ENCODE assay signal across 10 mouse cellular contexts in the genomic region with DNA sequence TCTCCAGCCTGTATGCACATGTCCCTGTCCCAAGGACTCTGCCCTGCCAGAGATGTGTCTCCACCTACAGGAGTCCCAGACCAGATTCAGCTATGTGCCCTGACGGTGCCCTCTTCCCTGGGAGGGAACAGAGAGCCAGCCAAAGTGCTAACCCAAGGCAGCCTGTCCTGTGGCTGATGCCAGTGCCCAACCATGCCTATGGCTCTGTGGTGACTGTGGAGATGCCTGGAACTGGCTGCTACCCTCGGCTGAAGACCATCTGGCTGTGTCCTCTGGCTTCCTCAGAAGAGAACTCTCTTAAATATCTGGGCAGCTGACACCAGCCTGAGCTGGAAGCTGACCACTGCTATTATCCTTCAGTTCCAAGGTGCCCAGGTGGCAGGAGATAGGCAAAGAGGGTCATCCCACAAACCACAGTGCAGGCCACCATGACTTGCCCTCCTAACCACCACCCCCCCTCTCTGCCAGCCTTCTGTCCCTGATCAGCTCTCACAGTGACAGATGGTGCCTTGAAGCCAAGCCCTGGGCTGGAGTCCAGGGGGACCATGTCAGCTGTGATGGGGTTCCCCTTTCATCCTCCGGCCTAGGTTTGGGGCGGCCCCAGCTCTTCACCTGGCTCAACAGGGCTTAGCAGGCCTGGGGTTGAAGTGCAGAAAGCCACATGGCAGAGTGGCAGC. TPM values are rescaled to one million over a fixed set of nuclear protein-coding genes. Genes with fewer than 3 reads are reported as not detected.
DNase-seq lines count a peak whose midpoint lies in the region; ATAC-seq and TF ChIP-seq lines count a peak whose summit lies in the region.
"Had no signal": no experiment of that assay in that cellular context is flagged by ENCODE, and none has a peak within 500 bp of the region (broad histone marks: within the 10 kb centered on the region; RNA-seq: fewer than 3 reads in every experiment).

No protein-coding gene starts in this region.

- no peak overlapping the region for H3K9ac ChIP-seq in hindbrain, embryonic 12.5 days
- H3K9ac ChIP-seq in hindbrain, embryonic 11.5 days (ENCODE audit: low read depth, low read length), result no peak overlapping the region
- H3K9ac ChIP-seq in forebrain, embryonic 16.5 days (replicated peaks; ENCODE audit: low read depth, low read length), result no peak overlapping the region
- no peak overlapping the region for H3K9ac ChIP-seq in intestine, postnatal 0 days (ENCODE audit: low read depth, low read length)

- no peak for DNase-seq in hindbrain, embryonic 11.5 days (ENCODE audit: low spot score)
- peak; percentile 48 for DNase-seq in brain, embryonic 14.5 days (ENCODE audit: low read depth)
- no peak for DNase-seq in frontal cortex, postnatal 10 days (ENCODE audit: low spot score in 2 of 2)
- DNase-seq in thymus, postnatal 36 days, result no peak
- DNase-seq: lung, adult 2 months had no signal

- no peak overlapping the region for H3K27ac ChIP-seq in hindbrain, embryonic 12.5 days
- no peak overlapping the region for H3K27ac ChIP-seq in hindbrain, embryonic 11.5 days (ENCODE audit: low read depth, low read length)
- no peak overlapping the region for H3K27ac ChIP-seq in forebrain, embryonic 16.5 days (ENCODE audit: low read length)
- no peak overlapping the region for H3K27ac ChIP-seq in intestine, postnatal 0 days (ENCODE audit: low read depth, low read length)

- H3K4me1 ChIP-seq in hindbrain, embryonic 12.5 days, result peaks cover 9% of the 10 kb centered on the region
- no peaks in the 10 kb centered on the region for H3K4me1 ChIP-seq in hindbrain, embryonic 11.5 days (replicated peaks; ENCODE audit: control insufficient read depth, insufficient read depth, low read length)
- peaks cover 6% of the 10 kb centered on the region for H3K4me1 ChIP-seq in forebrain, embryonic 16.5 days (replicated peaks; ENCODE audit: control insufficient read depth, insufficient read depth, low read length)
- H3K4me1 ChIP-seq in intestine, postnatal 0 days (replicated peaks; ENCODE audit: control insufficient read depth, insufficient read depth, low read length), result no peaks in the 10 kb centered on the region

- H3K4me2 ChIP-seq in hindbrain, embryonic 12.5 days (replicated peaks), result no peak overlapping the region
- H3K4me2 ChIP-seq in hindbrain, embryonic 11.5 days (replicated peaks; ENCODE audit: low read depth, low read length), result no peak overlapping the region
- no peak overlapping the region for H3K4me2 ChIP-seq in forebrain, embryonic 16.5 days (ENCODE audit: low read length)
- no peak overlapping the region for H3K4me2 ChIP-seq in intestine, postnatal 0 days (replicated peaks; ENCODE audit: low read depth)

- TF ChIP-seq POLR2A in brain, embryonic 14.5 days (IDR thresholded peaks at IDR 0.05; ENCODE audit: borderline replicate concordance, extremely low read depth, insufficient read depth, insufficient read length, poor library complexity, severe bottlenecking), result no peak

- H3K9me3 ChIP-seq in hindbrain, embryonic 12.5 days (replicated peaks), result no peaks in the 10 kb centered on the region
- H3K9me3 ChIP-seq in hindbrain, embryonic 11.5 days (ENCODE audit: control insufficient read depth, low read length), result no peaks in the 10 kb centered on the region
- no peaks in the 10 kb centered on the region for H3K9me3 ChIP-seq in forebrain, embryonic 16.5 days (ENCODE audit: control insufficient read depth, low read length)
- H3K9me3 ChIP-seq in intestine, postnatal 0 days (ENCODE audit: control insufficient read depth), result no peaks in the 10 kb centered on the region

- 75% methylated on average over 4 of the region's 4 CpGs for WGBS in hindbrain, embryonic 12.5 days
- WGBS in hindbrain, embryonic 11.5 days, result 87% methylated on average over 4 of the region's 4 CpGs
- WGBS in forebrain, embryonic 16.5 days, result 72% methylated on average over 4 of the region's 4 CpGs
- WGBS in intestine, postnatal 0 days, result 89% methylated on average over 4 of the region's 4 CpGs

- H3K36me3 ChIP-seq in hindbrain, embryonic 12.5 days, result no peaks in the 10 kb centered on the region
- H3K36me3 ChIP-seq in hindbrain, embryonic 11.5 days (ENCODE audit: control insufficient read depth, insufficient read depth, low read length), result no peaks in the 10 kb centered on the region
- H3K36me3 ChIP-seq in forebrain, embryonic 16.5 days (ENCODE audit: control insufficient read depth, insufficient read depth), result no peaks in the 10 kb centered on the region
- no peaks in the 10 kb centered on the region for H3K36me3 ChIP-seq in intestine, postnatal 0 days (ENCODE audit: control insufficient read depth, insufficient read depth)

- H3K27me3 ChIP-seq in hindbrain, embryonic 12.5 days, result no peaks in the 10 kb centered on the region
- H3K27me3 ChIP-seq in hindbrain, embryonic 11.5 days (ENCODE audit: control insufficient read depth, insufficient read depth, low read length), result no peaks in the 10 kb centered on the region
- no peaks in the 10 kb centered on the region for H3K27me3 ChIP-seq in forebrain, embryonic 16.5 days (replicated peaks; ENCODE audit: control insufficient read depth, insufficient read depth, low read length)
- no peaks in the 10 kb centered on the region for H3K27me3 ChIP-seq in intestine, postnatal 0 days (replicated peaks; ENCODE audit: control insufficient read depth, insufficient read depth, low read length)

- no peak overlapping the region for H3K4me3 ChIP-seq in hindbrain, embryonic 12.5 days
- no peak overlapping the region for H3K4me3 ChIP-seq in hindbrain, embryonic 11.5 days (ENCODE audit: low read depth, low read length)
- no peak overlapping the region for H3K4me3 ChIP-seq in forebrain, embryonic 16.5 days (replicated peaks; ENCODE audit: low read length)
- H3K4me3 ChIP-seq in intestine, postnatal 0 days (ENCODE audit: low read depth, low read length), result no peak overlapping the region

- no peak for TF ChIP-seq CTCF in brain, embryonic 14.5 days (IDR thresholded peaks at IDR 0.05; ENCODE audit: borderline replicate concordance, extremely low read depth, insufficient read depth, insufficient read length)
- TF ChIP-seq CTCF in intestine, postnatal 0 days (IDR thresholded peaks at IDR 0.05; ENCODE audit: low read depth), result no peak

- ATAC-seq in hindbrain, embryonic 12.5 days (ENCODE audit: low FRiP score), result peak; percentile 38; the same call in 1 of the 2 replicates
- no peak for ATAC-seq in hindbrain, embryonic 11.5 days (ENCODE audit: low FRiP score)
- peak; percentile 47 for ATAC-seq in forebrain, embryonic 16.5 days
- ATAC-seq in hematopoietic stem cell, adult 5-6 weeks (replicated peaks in 1 of 2; ENCODE audit: insufficient read depth in 1 of 2, low FRiP score in 2 of 2, low TSS enrichment in 1 of 2, low read depth in 1 of 2, poor library complexity in 2 of 2, severe bottlenecking in 2 of 2), result peak; percentile 89 to 92
- ATAC-seq in intestine, postnatal 0 days, result no peak

RNA-seq across cellular contexts. Expression of a gene that starts 18.7 kb away (rescaled TPM):
- polyA plus RNA-seq in hindbrain, embryonic 12.5 days (2016; fragmentation: Nextera tagmentation; extraction: Ambion mirVana), result 12.4 and 13.7 TPM in 2 replicates
- polyA plus RNA-seq in hindbrain, embryonic 11.5 days (2014; fragmentation: Nextera tagmentation; extraction: Ambion mirVana), result 9.2 and 9.6 TPM in 2 replicates
- polyA plus RNA-seq in brain, embryonic 14.5 days (2012; rRNA removed), result 2.7 and 3.7 TPM in 2 replicates
- 2.7 and 3.0 TPM in 2 replicates for polyA plus RNA-seq in forebrain, embryonic 16.5 days (2015; fragmentation: Nextera tagmentation; extraction: Ambion mirVana)
- total RNA-seq in hematopoietic stem cell, adult 5-6 weeks (2017), result not detected in 2 replicates
- polyA plus RNA-seq in intestine, postnatal 0 days (2015; fragmentation: Nextera tagmentation; extraction: Ambion mirVana), result 3.7 and 4.5 TPM in 2 replicates

RNA-seq across cellular contexts. Expression of a gene that starts 50.4 kb away (rescaled TPM):
- polyA plus RNA-seq in hindbrain, embryonic 12.5 days (2016; fragmentation: Nextera tagmentation; extraction: Ambion mirVana), result not detected in 2 replicates
- polyA plus RNA-seq in hindbrain, embryonic 11.5 days (2014; fragmentation: Nextera tagmentation; extraction: Ambion mirVana), result not detected in 2 replicates
- polyA plus RNA-seq in brain, embryonic 14.5 days (2012; rRNA removed), result 0.13 and 0.16 TPM in 2 replicates
- 0.14 and 0.29 TPM in 2 replicates for polyA plus RNA-seq in forebrain, embryonic 16.5 days (2015; fragmentation: Nextera tagmentation; extraction: Ambion mirVana)
- total RNA-seq in hematopoietic stem cell, adult 5-6 weeks (2017), result not detected in 2 replicates
- 0.09 and 0.35 TPM in 2 replicates for polyA plus RNA-seq in intestine, postnatal 0 days (2015; fragmentation: Nextera tagmentation; extraction: Ambion mirVana)
- total RNA-seq: heart, postnatal 36 days had no signal

Comparison
In these comparisons a context has a peak if more than half of its experiments do, and no peak if none do; other contexts are left out.
1. ATAC-seq: peak in hindbrain, embryonic 12.5 days (single experiment), forebrain, embryonic 16.5 days (single experiment) and hematopoietic stem cell, adult 5-6 weeks (2 of 2); none in hindbrain, embryonic 11.5 days (single experiment) and intestine, postnatal 0 days (single experiment).